Mouse (Mus musculus) C2C12 (cell line): ENCODE data around the gene Mindy4. TPM values are rescaled to one million over a fixed set of nuclear protein-coding genes. Genes with fewer than 3 reads are reported as not detected.

Experiments
- H3K27me3 ChIP-seq: one replicate; pipeline ENCODE4 v1.6.1; 2011; ENCODE audit not compliant: control insufficient read depth, insufficient read depth, insufficient read length
- H3K36me3 ChIP-seq: one replicate; pipeline ENCODE4 v1.6.1; 2011; ENCODE audit not compliant: control insufficient read depth, insufficient read depth
- H3K4me3 ChIP-seq: one replicate; pipeline ENCODE4 v1.5.1; 2011; ENCODE audit warnings: mild to moderate bottlenecking, control low read depth; ENCODE audit not compliant: poor library complexity, insufficient read depth, severe bottlenecking
- H3K79me2 ChIP-seq: one replicate; pipeline ENCODE4 v1.6.1; 2011; ENCODE audit not compliant: control insufficient read depth, insufficient read depth
- H3K79me3 ChIP-seq: one replicate; pipeline ENCODE4 v1.6.1; 2011; ENCODE audit warnings: low read depth, control low read depth
- H3ac ChIP-seq: one replicate; pipeline ENCODE3; 2011; ENCODE audit warnings: low read depth; ENCODE audit not compliant: control insufficient read depth, insufficient read length
- CEBPB ChIP-seq: IDR thresholded peaks from one replicate; pipeline ENCODE4 v1.6.1; 2011; ENCODE audit warnings: low read depth, mild to moderate bottlenecking, control low read depth, moderate library complexity
- CTCF ChIP-seq: IDR thresholded peaks from one replicate; pipeline ENCODE4 v1.5.1; 2011; ENCODE audit not compliant: control insufficient read depth, insufficient read depth, insufficient read length
- FOSL1 ChIP-seq: IDR thresholded peaks from one replicate; pipeline ENCODE4 v1.8.0; 2011; ENCODE audit warnings: mild to moderate bottlenecking, low read length; ENCODE audit not compliant: poor library complexity, insufficient read depth, severe bottlenecking
- MAX ChIP-seq: IDR thresholded peaks from one replicate; pipeline ENCODE4 v1.6.1; 2011; ENCODE audit warnings: mild to moderate bottlenecking, control low read depth
- MYOD1 ChIP-seq: IDR thresholded peaks from one replicate; pipeline ENCODE4 v1.6.1; 2011; ENCODE audit warnings: low read depth; ENCODE audit not compliant: control insufficient read depth, insufficient read length
- MYOG ChIP-seq: IDR thresholded peaks from one replicate; pipeline ENCODE4 v1.6.1; 2011; ENCODE audit not compliant: control insufficient read depth, insufficient read length; ENCODE audit errors: extremely low read depth
- USF1 ChIP-seq: IDR thresholded peaks from one replicate; pipeline ENCODE4 v1.6.1; 2011; ENCODE audit warnings: low read depth, mild to moderate bottlenecking, control low read depth, moderate library complexity
- polyA plus RNA-seq: library from polyadenylated mRNA; unstranded; fragments of >200 nt; fragmentation: generic; extraction: Trizol; gene quantifications from one replicate; pipeline ENCODE4 v1.2.1, GENCODE M21; 2012; ENCODE audit warnings: missing spikeins

The Mindy4 gene
- polyA plus RNA-seq, 1 experiment = 2.6 TPM

- H3ac ChIP-seq = no peak overlapping the region
- H3K79me2 ChIP-seq = no peaks in the 10 kb centered on the region
- no peaks in the 10 kb centered on the region for H3K36me3 ChIP-seq
- no peaks in the 10 kb centered on the region for H3K27me3 ChIP-seq
- TF ChIP-seq CTCF = no peak
- TF ChIP-seq MYOD1 = no peak
- TF ChIP-seq MYOG = no peak
- TF ChIP-seq USF1 = no peak
- no peak for TF ChIP-seq FOSL1
- no peak for TF ChIP-seq CEBPB
- no peak for TF ChIP-seq MAX
- H3K4me3 ChIP-seq = no peak overlapping the region
- H3K79me3 ChIP-seq = no peaks in the 10 kb centered on the region
Measured at GRCm38 (mm10) chr6:55299917-55300316, 96.7 kb downstream of the Mindy4 start.

GRCm38 (mm10) chr6:55300704-55301103 is 97.5 kb downstream of the Mindy4 start:
- no peaks in the 10 kb centered on the region for H3K79me2 ChIP-seq
- no peak for TF ChIP-seq MYOD1
- no peak for TF ChIP-seq FOSL1
- TF ChIP-seq MYOG = no peak
- no peaks in the 10 kb centered on the region for H3K27me3 ChIP-seq
- no peaks in the 10 kb centered on the region for H3K36me3 ChIP-seq
- no peaks in the 10 kb centered on the region for H3K79me3 ChIP-seq
- no peak overlapping the region for H3K4me3 ChIP-seq
- H3ac ChIP-seq = no peak overlapping the region

GRCm38 (mm10) chr6:55310179-55310578 is 107.0 kb downstream of the Mindy4 start:
- no peaks in the 10 kb centered on the region for H3K36me3 ChIP-seq
- no peaks in the 10 kb centered on the region for H3K27me3 ChIP-seq
- TF ChIP-seq CTCF (no peak), MAX (no peak), MYOD1 (no peak), MYOG (no peak), CEBPB (no peak), USF1 (no peak), FOSL1 (no peak)
- no peak overlapping the region for H3K4me3 ChIP-seq
- H3ac ChIP-seq = no peak overlapping the region
- no peaks in the 10 kb centered on the region for H3K79me3 ChIP-seq
- H3K79me2 ChIP-seq = no peaks in the 10 kb centered on the region

GRCm38 (mm10) chr6:55311962-55312361 is 108.8 kb downstream of the Mindy4 start:
- TF ChIP-seq USF1 (no peak), MYOG (no peak), MYOD1 (no peak), FOSL1 (no peak), CEBPB (no peak), CTCF (no peak), MAX (no peak)

GRCm38 (mm10) chr6:55313893-55314292 is 110.7 kb downstream of the Mindy4 start:
- Histone ChIP-seq H3K4me3 (no peak overlapping the region), H3K79me2 (no peaks in the 10 kb centered on the region), H3K79me3 (no peaks in the 10 kb centered on the region), H3K27me3 (no peaks in the 10 kb centered on the region), H3ac (no peak overlapping the region), H3K36me3 (no peaks in the 10 kb centered on the region)
- TF ChIP-seq CEBPB (no peak), FOSL1 (no peak), CTCF (no peak), MAX (no peak), MYOG (no peak), MYOD1 (no peak), USF1 (no peak)

More at GRCm38 (mm10) chr6:55311962-55312361, 108.8 kb downstream of the Mindy4 start:
- no peaks in the 10 kb centered on the region for H3K79me2 ChIP-seq
- no peak overlapping the region for H3K4me3 ChIP-seq
- no peaks in the 10 kb centered on the region for H3K79me3 ChIP-seq
- no peaks in the 10 kb centered on the region for H3K36me3 ChIP-seq
- H3K27me3 ChIP-seq = no peaks in the 10 kb centered on the region
- H3ac ChIP-seq = no peak overlapping the region

GRCm38 (mm10) chr6:55314628-55315027 is 111.4 kb downstream of the Mindy4 start:
- H3K4me3 ChIP-seq = no peak overlapping the region

More at GRCm38 (mm10) chr6:55314628-55315027, 111.4 kb downstream of the Mindy4 start:
- Histone ChIP-seq H3ac (no peak overlapping the region), H3K79me3 (no peaks in the 10 kb centered on the region), H3K36me3 (no peaks in the 10 kb centered on the region), H3K79me2 (no peaks in the 10 kb centered on the region), H3K27me3 (no peaks in the 10 kb centered on the region)
- no peak for TF ChIP-seq MYOD1
- TF ChIP-seq FOSL1 = peak; percentile 30
- TF ChIP-seq USF1 = no peak
- TF ChIP-seq CTCF = no peak
- TF ChIP-seq CEBPB = no peak
- TF ChIP-seq MYOG = no peak
- TF ChIP-seq MAX = no peak
